Mouse (Mus musculus): Measurements from ENCODE around the gene Ankle1. TPM values are rescaled to one million over a fixed set of nuclear protein-coding genes. Genes with fewer than 3 reads are reported as not detected.

Gene Ankle1
- polyA plus RNA-seq, 1 experiment from 2014 or later: 7.9 TPM

- Histone ChIP-seq H3K9ac (ENCODE audit: low read depth, low read length) (no peak overlapping the region), H3K4me1 (replicated peaks; ENCODE audit: insufficient read depth, low read length) (peaks cover 7% of the 10 kb centered on the region), H3K4me2 (ENCODE audit: low read length) (no peak overlapping the region), H3K9me3 (replicated peaks; ENCODE audit: low read length) (no peaks in the 10 kb centered on the region), H3K36me3 (ENCODE audit: insufficient read depth, low read length) (peaks cover 9% of the 10 kb centered on the region; the same call in 1 of the 2 replicates), H3K27me3 (ENCODE audit: insufficient read depth, low read length) (no peaks in the 10 kb centered on the region), H3K27ac (no peak overlapping the region), H3K4me3 (replicated peaks; ENCODE audit: low read depth, low read length) (no peak overlapping the region)
- ATAC-seq (replicated peaks; ENCODE audit: low FRiP score, low read depth): no peak
- WGBS: 89% methylated on average over 8 of the region's 8 CpGs
- TF ChIP-seq CTCF (IDR thresholded peaks at IDR 0.05; ENCODE audit: low read depth): no peak
- no peak for DNase-seq (ENCODE audit: low spot score)
Measured at GRCm38 (mm10) chr8:71404011-71404410, 1.8 kb upstream of the Ankle1 start.

- peaks cover 7% of the 10 kb centered on the region for H3K4me1 ChIP-seq (replicated peaks; ENCODE audit: insufficient read depth, low read length)
- 0 out of 2 replicates have a peak, but pooled peaks cover 4% of the 10 kb centered on the region for H3K36me3 ChIP-seq (ENCODE audit: insufficient read depth, low read length)
- H3K4me2 ChIP-seq (ENCODE audit: low read length): no peak overlapping the region
- peak overlapping the region; percentile 44; the same call in 1 of the 2 replicates for H3K4me3 ChIP-seq (replicated peaks; ENCODE audit: low read depth, low read length)
- H3K9me3 ChIP-seq (replicated peaks; ENCODE audit: low read length): no peaks in the 10 kb centered on the region
- WGBS: 66% methylated on average over 9 of the region's 9 CpGs
- no peak for TF ChIP-seq CTCF (IDR thresholded peaks at IDR 0.05; ENCODE audit: low read depth)
- ATAC-seq (replicated peaks; ENCODE audit: low FRiP score, low read depth) (no peak), DNase-seq (ENCODE audit: low spot score) (no peak)
- H3K27ac ChIP-seq: no peak overlapping the region
- no peak overlapping the region for H3K9ac ChIP-seq (ENCODE audit: low read depth, low read length)
- no peaks in the 10 kb centered on the region for H3K27me3 ChIP-seq (ENCODE audit: insufficient read depth, low read length)
Measured at GRCm38 (mm10) chr8:71404951-71405351, 859 bp upstream of the Ankle1 start.

DNA sequence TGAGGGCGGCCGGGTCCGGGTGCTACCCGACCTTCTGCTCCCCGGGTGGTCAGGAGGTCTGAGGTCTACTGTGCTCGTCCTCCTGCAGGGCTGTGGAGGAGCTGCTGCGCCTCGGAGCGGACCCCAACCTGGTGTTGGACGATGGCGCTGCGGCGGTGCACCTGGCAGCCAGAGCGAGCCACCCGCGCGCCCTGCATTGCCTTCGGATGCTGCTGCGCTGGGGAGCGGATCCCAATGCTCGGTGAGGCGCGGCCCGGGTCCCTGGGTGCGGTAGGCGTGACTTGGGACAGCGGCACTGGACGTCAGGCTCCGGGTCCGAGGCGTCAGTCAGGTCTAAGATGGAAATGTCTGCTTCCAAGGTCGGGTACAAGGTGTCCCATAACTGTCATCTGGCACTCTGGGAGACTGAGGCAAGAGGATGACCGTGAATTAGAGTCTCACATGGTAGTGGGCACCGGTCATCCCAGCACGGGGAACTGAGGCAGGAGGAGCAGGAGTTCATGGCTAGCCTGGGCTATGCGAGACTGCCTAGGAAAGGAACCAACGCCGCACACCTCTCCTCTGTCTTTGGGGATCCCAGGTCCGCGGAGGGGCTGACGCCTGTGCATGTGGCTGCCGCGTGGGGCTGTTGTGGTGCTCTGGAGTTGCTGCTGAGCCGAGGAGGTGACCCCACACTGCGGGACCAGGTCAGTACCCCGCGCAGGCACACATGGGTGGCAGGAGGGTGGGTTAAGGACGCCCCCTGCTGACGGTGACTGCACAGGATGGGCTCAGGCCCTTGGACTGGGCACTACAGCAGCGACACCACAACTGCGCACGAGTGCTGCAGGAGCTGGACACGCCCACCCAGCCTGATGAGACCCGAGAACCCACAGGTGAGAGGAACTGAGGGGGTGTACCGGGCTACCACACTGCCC is 547 bp downstream of the Ankle1 start:
- DNase-seq (ENCODE audit: low spot score) (peak; percentile 82), ATAC-seq (replicated peaks; ENCODE audit: low FRiP score, low read depth) (peak; percentile 83)
- H3K4me1 ChIP-seq (replicated peaks; ENCODE audit: insufficient read depth, low read length): peaks cover 7% of the 10 kb centered on the region
- WGBS: 1% methylated on average over 54 of the region's 55 CpGs
- peak overlapping the region; percentile 58 for H3K9ac ChIP-seq (ENCODE audit: low read depth, low read length)
- peak overlapping the region; percentile 44 for H3K4me3 ChIP-seq (replicated peaks; ENCODE audit: low read depth, low read length)
- H3K36me3 ChIP-seq (ENCODE audit: insufficient read depth, low read length): 0 out of 2 replicates have a peak, but pooled peaks cover 4% of the 10 kb centered on the region
- H3K4me2 ChIP-seq (ENCODE audit: low read length): peak overlapping the region; percentile 69
- no peaks in the 10 kb centered on the region for H3K9me3 ChIP-seq (replicated peaks; ENCODE audit: low read length)
- peak; percentile 85 for TF ChIP-seq CTCF (IDR thresholded peaks at IDR 0.05; ENCODE audit: low read depth)
- no peaks in the 10 kb centered on the region for H3K27me3 ChIP-seq (ENCODE audit: insufficient read depth, low read length)
- no peak overlapping the region for H3K27ac ChIP-seq

GRCm38 (mm10) chr8:71407441-71407840 is 1.6 kb downstream of the Ankle1 start:
- H3K27ac ChIP-seq: no peak overlapping the region
- 94% methylated on average over 14 of the region's 14 CpGs for WGBS
- H3K9me3 ChIP-seq (replicated peaks; ENCODE audit: low read length): no peaks in the 10 kb centered on the region
- H3K4me2 ChIP-seq (ENCODE audit: low read length): no peak overlapping the region; the same call in 1 of the 2 replicates
- ATAC-seq (replicated peaks; ENCODE audit: low FRiP score, low read depth): no peak
- H3K4me1 ChIP-seq (replicated peaks; ENCODE audit: insufficient read depth, low read length): peaks cover 7% of the 10 kb centered on the region
- DNase-seq (ENCODE audit: low spot score): no peak
- H3K9ac ChIP-seq (ENCODE audit: low read depth, low read length): no peak overlapping the region
- no peaks in the 10 kb centered on the region for H3K27me3 ChIP-seq (ENCODE audit: insufficient read depth, low read length)
- H3K36me3 ChIP-seq (ENCODE audit: insufficient read depth, low read length): 0 out of 2 replicates have a peak, but pooled peaks cover 4% of the 10 kb centered on the region
- TF ChIP-seq CTCF (IDR thresholded peaks at IDR 0.05; ENCODE audit: low read depth): no peak
- no peak overlapping the region for H3K4me3 ChIP-seq (replicated peaks; ENCODE audit: low read depth, low read length)

- H3K9me3 ChIP-seq (replicated peaks; ENCODE audit: low read length): no peaks in the 10 kb centered on the region
- TF ChIP-seq CTCF (IDR thresholded peaks at IDR 0.05; ENCODE audit: low read depth): no peak
- peaks cover 7% of the 10 kb centered on the region for H3K4me1 ChIP-seq (replicated peaks; ENCODE audit: insufficient read depth, low read length)
- H3K36me3 ChIP-seq (ENCODE audit: insufficient read depth, low read length): 0 out of 2 replicates have a peak, but pooled peaks cover 4% of the 10 kb centered on the region
- no peaks in the 10 kb centered on the region for H3K27me3 ChIP-seq (ENCODE audit: insufficient read depth, low read length)
- H3K4me2 ChIP-seq (ENCODE audit: low read length): no peak overlapping the region
- ATAC-seq (replicated peaks; ENCODE audit: low FRiP score, low read depth) (no peak), DNase-seq (ENCODE audit: low spot score) (no peak)
- no peak overlapping the region for H3K27ac ChIP-seq
- H3K9ac ChIP-seq (ENCODE audit: low read depth, low read length): no peak overlapping the region
- WGBS: 95% methylated on average over 4 of the region's 4 CpGs
- H3K4me3 ChIP-seq (replicated peaks; ENCODE audit: low read depth, low read length): no peak overlapping the region
Measured at GRCm38 (mm10) chr8:71408231-71408630, 2.4 kb downstream of the Ankle1 start.

- TF ChIP-seq CTCF (IDR thresholded peaks at IDR 0.05; ENCODE audit: low read depth): no peak
- no peak for ATAC-seq (replicated peaks; ENCODE audit: low FRiP score, low read depth)
Measured at GRCm38 (mm10) chr8:71411535-71412273, 5.9 kb downstream of the Ankle1 start.

More at GRCm38 (mm10) chr8:71411535-71412273, 5.9 kb downstream of the Ankle1 start:
- Histone ChIP-seq H3K4me3 (replicated peaks; ENCODE audit: low read depth, low read length) (no peak overlapping the region), H3K4me1 (replicated peaks; ENCODE audit: insufficient read depth, low read length) (no peaks in the 10 kb centered on the region), H3K9ac (ENCODE audit: low read depth, low read length) (no peak overlapping the region), H3K9me3 (replicated peaks; ENCODE audit: low read length) (no peaks in the 10 kb centered on the region), H3K27me3 (ENCODE audit: insufficient read depth, low read length) (no peaks in the 10 kb centered on the region), H3K4me2 (ENCODE audit: low read length) (no peak overlapping the region), H3K27ac (no peak overlapping the region), H3K36me3 (ENCODE audit: insufficient read depth, low read length) (0 out of 2 replicates have a peak, but pooled peaks cover 4% of the 10 kb centered on the region)
- DNase-seq (ENCODE audit: low spot score): no peak
- 32% methylated on average over 11 of the region's 11 CpGs for WGBS
